Mouse (Mus musculus): ENCODE measurements around the gene Relb.

Relb gene

DNA sequence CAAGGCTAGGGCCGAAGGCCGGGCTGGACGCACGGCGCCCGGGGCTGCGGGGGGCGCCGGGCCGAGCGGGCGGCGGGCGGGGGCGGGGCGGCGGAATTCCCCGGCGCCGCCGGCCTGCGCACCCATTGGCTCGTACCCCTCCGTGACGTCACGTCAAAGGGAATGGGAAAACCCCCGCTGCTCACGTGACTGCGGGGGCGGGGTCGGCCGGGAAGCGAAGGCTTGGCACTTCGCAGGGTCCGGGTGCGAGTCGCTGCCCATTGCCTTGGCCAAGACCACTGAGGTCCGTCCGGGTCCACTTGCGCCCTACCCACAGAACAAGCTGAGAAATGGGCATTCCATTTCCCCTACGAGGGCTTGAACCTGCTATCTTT, at the start of gene Relb:
Relb (minus strand) TSS at position 78 of the 374 bp plus-strand sequence.
- DNase-seq (ENCODE audit: low spot score in 2 of 2) = peak; percentile 75 to 88

GRCm38 (mm10) chr7:19678901-19679300, 49.7 kb upstream of the Relb start:
- no peak for DNase-seq (ENCODE audit: low spot score in 2 of 2)

DNA sequence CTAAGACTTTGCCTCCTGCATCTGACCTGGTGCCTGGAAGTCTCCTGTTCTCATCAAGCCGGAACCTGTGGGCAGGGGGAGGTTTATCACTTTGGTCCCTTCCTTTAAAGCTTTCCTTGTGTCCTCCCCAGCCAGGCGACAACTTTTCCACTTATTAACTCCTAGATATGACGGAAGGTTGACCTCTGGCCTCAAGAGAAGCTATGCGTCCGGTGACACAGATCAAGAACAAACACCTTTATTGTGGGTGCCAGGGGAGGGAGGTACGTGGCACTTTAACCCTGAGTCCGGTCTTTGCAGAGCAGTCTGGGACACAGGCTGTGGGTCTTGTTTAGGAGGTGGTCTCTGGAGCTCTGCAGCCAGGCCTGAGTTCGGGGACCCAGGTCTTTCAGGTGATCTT, 48.6 kb upstream of the Relb start, which contains the start of gene Apoc2:
Apoc2 (minus strand) TSS at position 70 of the 400 bp plus-strand sequence.
- no peak for DNase-seq (ENCODE audit: low spot score in 2 of 2)

DNA sequence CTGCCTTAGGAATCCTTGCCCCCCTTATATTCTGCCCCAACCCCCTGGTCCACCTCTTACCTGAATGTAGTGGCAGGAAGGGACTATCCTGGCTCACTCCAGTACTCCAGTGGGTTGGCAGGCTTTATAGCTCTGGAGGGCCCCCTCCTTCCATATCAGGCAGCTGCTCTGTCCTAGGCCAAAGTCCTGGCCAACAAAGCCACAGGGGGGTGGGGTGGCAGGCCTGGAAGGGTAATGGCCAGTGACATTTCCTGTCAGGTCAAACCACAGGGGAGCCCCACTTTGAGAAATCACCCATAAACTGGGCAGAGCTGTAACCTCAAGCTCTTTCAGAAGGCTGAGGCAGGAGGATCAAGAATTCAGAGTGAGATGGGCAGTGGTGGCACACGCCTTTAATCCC, 47.4 kb upstream of the Relb start:
- DNase-seq (ENCODE audit: low spot score in 2 of 2) = no peak

GRCm38 (mm10) chr7:19675824-19676223, 46.6 kb upstream of the Relb start:
- no peak for DNase-seq (ENCODE audit: low spot score in 2 of 2)

- DNase-seq (ENCODE audit: low spot score in 2 of 2) = no peak
These were observed 44.0 kb upstream of the Relb start for GRCm38 (mm10) chr7:19673083-19673699.

- DNase-seq (ENCODE audit: low spot score in 2 of 2) = no peak
These were observed 42.3 kb upstream of the Relb start for GRCm38 (mm10) chr7:19671511-19671910.

GRCm38 (mm10) chr7:19668947-19669721, 39.9 kb upstream of the Relb start:
- DNase-seq (ENCODE audit: low spot score in 2 of 2) = peak; percentile 72 to 84

DNA sequence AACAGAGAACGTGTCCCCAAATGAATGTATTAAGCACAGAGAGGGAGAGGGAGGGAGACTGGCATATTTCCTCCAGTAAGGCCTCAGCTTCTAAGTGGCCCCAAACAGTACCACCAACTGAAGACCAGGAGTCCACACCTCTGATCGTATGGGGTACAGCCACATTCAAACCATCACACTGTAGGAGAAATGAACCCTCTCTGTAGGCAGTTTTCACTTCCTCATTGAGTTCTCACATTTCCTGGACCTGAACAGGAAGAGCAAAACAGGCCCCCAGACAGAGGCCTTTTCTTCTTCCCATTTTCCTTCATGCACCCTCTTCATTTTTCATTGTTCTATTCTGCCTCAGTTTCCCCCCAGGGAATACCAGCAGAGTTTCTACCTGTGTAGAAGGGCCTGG, 38.2 kb upstream of the Relb start:
- no peak for DNase-seq (ENCODE audit: low spot score in 2 of 2)

DNA sequence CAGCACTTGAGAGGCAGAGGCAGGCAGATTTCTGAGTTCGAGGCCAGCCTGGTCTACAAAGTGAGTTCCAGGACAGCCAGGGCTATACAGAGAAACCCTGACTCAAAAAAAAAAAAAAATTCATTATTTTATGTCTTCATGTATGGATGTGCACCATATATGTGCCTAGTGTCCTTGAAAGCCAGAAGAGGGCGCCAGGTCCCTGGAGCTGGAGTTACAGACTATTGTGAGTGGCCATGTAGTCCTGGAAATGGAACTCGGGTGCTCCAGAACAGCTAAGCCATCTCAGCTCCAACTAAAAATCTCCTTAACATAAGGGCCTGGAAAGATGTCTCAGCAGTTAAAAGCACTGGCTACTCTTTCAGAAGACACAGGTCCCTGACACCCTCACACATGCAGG, 37.5 kb upstream of the Relb start:
- DNase-seq (ENCODE audit: low spot score in 2 of 2) = no peak

- peak; percentile 94 to 96 for DNase-seq (ENCODE audit: low spot score in 2 of 2)
These were observed 36.0 kb upstream of the Relb start, which contains the start of gene Clptm1 for GRCm38 (mm10) chr7:19664955-19665841. TSS of gene Clptm1 (minus strand) at chr7:19665033.

- DNase-seq (ENCODE audit: low spot score in 2 of 2) = peak in 1 of 2 experiments; percentile 11
These were observed 35.3 kb upstream of the Relb start for GRCm38 (mm10) chr7:19664455-19664954.

DNA sequence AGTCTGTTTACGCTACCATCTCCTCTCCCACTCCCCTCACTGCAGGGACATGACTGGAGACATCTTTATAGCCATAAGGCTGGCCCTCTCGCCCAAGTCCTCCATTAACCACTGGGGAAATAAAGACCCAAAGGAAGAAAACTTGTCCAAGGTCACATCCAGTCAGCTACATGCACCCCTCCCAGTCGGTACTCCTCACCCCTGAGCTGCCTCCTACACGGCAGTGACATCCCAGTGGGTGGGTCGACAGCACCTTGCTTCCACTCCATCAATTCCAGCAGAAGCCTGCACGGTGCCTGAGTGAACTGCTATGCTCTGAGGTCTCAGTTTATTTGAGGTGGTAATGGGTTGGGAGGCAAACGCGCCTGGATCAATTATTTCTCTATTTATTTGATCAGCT, 34.7 kb upstream of the Relb start:
- peak in 1 of 2 experiments; percentile 12 for DNase-seq (ENCODE audit: low spot score in 2 of 2)

DNA sequence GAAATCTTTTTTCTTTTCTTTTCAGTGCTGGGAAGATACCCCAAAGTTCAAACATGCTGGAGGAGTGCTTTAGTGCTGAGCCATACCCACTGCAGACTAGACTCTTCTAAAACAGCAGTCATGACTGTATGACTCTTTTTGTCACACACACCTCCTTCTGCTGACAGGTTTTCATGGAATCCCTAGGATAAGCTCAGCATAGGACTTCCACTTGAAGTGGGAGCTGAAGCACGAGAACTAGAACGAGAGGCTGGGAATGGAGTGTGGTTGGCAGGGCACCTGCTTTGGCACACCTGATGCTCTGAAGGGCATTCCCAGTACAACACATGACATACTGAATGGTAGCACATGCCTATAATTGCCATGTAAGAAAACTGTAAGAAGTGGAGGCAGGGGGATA, 23.4 kb upstream of the Relb start:
- DNase-seq (ENCODE audit: low spot score in 2 of 2) = no peak

DNA sequence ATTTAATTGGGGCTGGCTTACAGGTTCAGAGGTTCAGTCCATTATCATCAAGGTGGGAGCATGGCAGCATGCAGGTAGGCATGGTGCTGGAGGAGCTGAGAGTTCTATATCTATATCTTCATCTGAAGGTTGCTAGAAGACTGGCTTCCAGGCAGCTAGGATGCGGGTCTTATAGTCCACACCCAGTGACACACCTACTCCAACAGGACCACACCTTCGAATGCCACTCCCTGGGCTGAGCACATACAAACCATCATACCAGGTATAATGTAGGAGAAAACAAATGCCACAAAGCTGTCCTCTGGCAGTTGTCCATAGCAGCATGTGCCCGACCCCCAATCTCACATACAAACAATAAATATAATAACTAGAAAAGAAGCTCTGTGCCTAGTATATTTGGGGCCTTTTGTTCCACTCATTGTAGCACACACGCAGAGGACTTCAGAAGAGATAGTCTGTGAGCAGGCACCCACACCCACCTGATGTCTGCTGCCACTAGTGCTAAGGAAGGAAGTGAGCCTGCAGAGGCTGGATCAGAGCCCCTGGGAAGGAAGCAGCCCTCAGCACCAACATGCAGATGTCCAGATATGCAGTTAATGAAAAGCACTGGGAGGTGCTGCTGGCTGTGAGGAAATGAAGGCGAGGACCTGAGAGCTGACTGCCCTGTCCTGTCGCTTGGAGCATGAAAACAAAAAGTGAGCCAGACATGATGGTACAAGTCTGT, 22.0 kb upstream of the Relb start:
- DNase-seq (ENCODE audit: low spot score in 2 of 2) = no peak

GRCm38 (mm10) chr7:19641223-19641622, 12.0 kb upstream of the Relb start:
- no peak for DNase-seq (ENCODE audit: low spot score in 2 of 2)

GRCm38 (mm10) chr7:19635074-19635827, 6.0 kb upstream of the Relb start:
- no peak for DNase-seq (ENCODE audit: low spot score in 2 of 2)

DNA sequence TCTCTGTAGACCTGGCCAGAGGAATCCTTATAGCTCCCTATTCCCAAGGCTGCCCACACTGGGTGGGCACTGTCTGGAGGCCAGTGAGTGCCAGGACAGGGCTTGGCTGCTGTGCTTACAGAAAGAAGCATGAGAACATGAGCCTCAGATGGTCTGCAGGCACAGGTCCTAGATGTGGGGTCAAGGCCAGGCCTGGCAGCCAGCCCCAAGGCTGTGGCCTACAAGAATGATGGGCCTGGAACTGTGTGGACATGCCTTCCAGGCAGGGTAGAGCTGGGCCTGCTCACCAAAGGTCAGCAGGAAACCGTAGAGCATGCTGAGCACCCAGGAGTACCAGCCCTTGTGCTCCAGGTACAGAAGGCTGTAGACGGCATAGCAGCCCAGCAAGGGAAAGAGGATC, 5.4 kb upstream of the Relb start:
- DNase-seq (ENCODE audit: low spot score in 2 of 2) = no peak

DNA sequence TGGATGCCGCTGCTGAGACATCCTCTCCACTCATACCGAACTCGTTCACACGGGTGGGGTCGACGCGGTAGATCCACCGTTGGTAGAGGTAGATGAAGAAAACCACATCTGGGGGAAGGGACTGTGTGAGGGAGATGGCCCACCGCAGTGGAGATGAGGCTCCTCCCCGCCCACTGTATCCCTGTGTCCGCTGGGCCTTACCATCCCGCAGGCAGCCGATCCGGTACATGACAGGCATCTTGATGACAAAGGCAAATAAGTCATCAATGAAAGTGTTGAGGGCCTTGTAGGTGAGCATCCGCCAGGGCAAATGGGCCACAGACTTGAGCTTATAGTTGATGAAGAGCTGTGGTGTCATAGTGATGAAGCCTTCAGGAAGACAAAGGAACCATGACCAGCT, 4.6 kb upstream of the Relb start:
- no peak for DNase-seq (ENCODE audit: low spot score in 2 of 2)

DNA sequence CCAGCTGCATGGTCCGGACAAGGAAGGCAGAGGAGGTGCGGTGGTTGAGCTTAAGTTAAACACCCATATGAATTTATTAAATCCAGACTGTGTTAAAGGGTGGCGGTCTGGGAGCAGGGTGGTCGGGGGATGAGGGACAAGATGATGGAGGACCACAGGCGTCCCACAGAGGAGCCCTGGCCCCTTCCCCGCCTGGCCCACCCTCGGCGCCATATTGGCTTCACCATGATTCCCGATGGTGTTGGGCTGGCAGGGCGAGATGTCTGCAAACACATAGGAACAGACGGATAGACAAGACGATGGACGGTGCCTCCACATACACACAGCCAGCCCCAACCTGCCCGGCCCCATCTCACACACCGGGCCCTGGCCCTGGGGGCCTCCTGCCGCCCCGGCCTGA, 4.0 kb upstream of the Relb start:
- no peak for DNase-seq (ENCODE audit: low spot score in 2 of 2)

GRCm38 (mm10) chr7:19632720-19633119, 3.5 kb upstream of the Relb start:
- DNase-seq (ENCODE audit: low spot score in 2 of 2) = no peak

Data from spleen, postnatal 14 days (tissue).